Mouse (Mus musculus) small intestine, adult 2 months (tissue): ENCODE data around the gene Carhsp1.

Experiments used
- CTCF ChIP-seq: fragments of 200-500 bp; IDR thresholded peaks from 2 replicates; pipeline ENCODE4 v1.5.1; 2012; ENCODE audit warnings: low read depth, mild to moderate bottlenecking, control low read depth, inconsistent platforms, low read length, moderate library complexity, mixed read lengths; ENCODE audit not compliant: insufficient replicate concordance, insufficient read length; ENCODE audit errors: extremely low read depth
- POLR2A ChIP-seq: fragments of 200-500 bp; IDR thresholded peaks from 2 replicates; pipeline ENCODE4 v1.6.1; 2012; ENCODE audit warnings: low read depth, mild to moderate bottlenecking, control low read depth, inconsistent platforms, low read length, moderate library complexity

- no peak for TF ChIP-seq CTCF
- peak; percentile 86 for TF ChIP-seq POLR2A
Measured at GRCm38 (mm10) chr16:8671551-8672349, at the start of gene Carhsp1.
